19 mouse cellular contexts compared by ENCODE assay signal in genomic region chr11:35973135-35973534, GRCm38 (mm10). TPM values are rescaled to one million over a fixed set of nuclear protein-coding genes. Genes with fewer than 3 reads are reported as not detected.
DNase-seq lines count a peak whose midpoint lies in the region; ATAC-seq and TF ChIP-seq lines count a peak whose summit lies in the region.
"Had no signal": no experiment of that assay in that cellular context is flagged by ENCODE, and none has a peak within 500 bp of the region (broad histone marks: within the 10 kb centered on the region; RNA-seq: fewer than 3 reads in every experiment).

No protein-coding gene starts in this region.

- H3K4me3 ChIP-seq in lung, embryonic 14.5 days (ENCODE audit: low read depth, low read length), result no peak overlapping the region
- no peak overlapping the region for H3K4me3 ChIP-seq in embryonic facial prominence, embryonic 10.5 days
- H3K4me3 ChIP-seq in midbrain, embryonic 12.5 days, result no peak overlapping the region
- H3K4me3 ChIP-seq: embryonic facial prominence, embryonic 13.5 days; kidney, embryonic 15.5 days had no signal

- no peaks in the 10 kb centered on the region for H3K9me3 ChIP-seq in lung, embryonic 14.5 days (ENCODE audit: low read depth, low read length)
- no peaks in the 10 kb centered on the region for H3K9me3 ChIP-seq in embryonic facial prominence, embryonic 10.5 days
- H3K9me3 ChIP-seq in midbrain, embryonic 12.5 days, result no peaks in the 10 kb centered on the region
- H3K9me3 ChIP-seq: embryonic facial prominence, embryonic 13.5 days; kidney, embryonic 15.5 days had no signal

- no peak overlapping the region for H3K9ac ChIP-seq in lung, embryonic 14.5 days
- no peak overlapping the region for H3K9ac ChIP-seq in midbrain, embryonic 12.5 days (replicated peaks)
- H3K9ac ChIP-seq: embryonic facial prominence, embryonic 13.5 days; kidney, embryonic 15.5 days had no signal

- H3K4me2 ChIP-seq in lung, embryonic 14.5 days, result 0 out of 2 replicates have a peak overlapping the region, but pooled peaks have one; percentile 7
- H3K4me2 ChIP-seq in midbrain, embryonic 12.5 days (replicated peaks), result peak overlapping the region; percentile 31
- H3K4me2 ChIP-seq: embryonic facial prominence, embryonic 13.5 days had no signal

- no peak for TF ChIP-seq CTCF in lung, embryonic 14.5 days (IDR thresholded peaks at IDR 0.05; ENCODE audit: low read depth)

- peak; percentile 72 for DNase-seq in heart, adult 11 months
- no peak for DNase-seq in heart, postnatal 36 days
- peak; percentile 35 for DNase-seq in lung, embryonic 14.5 days
- no peak for DNase-seq in lung, postnatal 10 days
- no peak for DNase-seq in embryonic facial prominence, embryonic 10.5 days (ENCODE audit: low spot score)
- no peak for DNase-seq in spleen, postnatal 4 days (ENCODE audit: low spot score in 2 of 2)
- DNase-seq in left cerebral cortex, postnatal 10 days (ENCODE audit: extremely low spot score in 1 of 2, low spot score in 2 of 2), result no peak
- DNase-seq: adrenal gland, postnatal 10 days; cerebellum, adult 9-10 months; gastrocnemius, postnatal 36 days; right cerebral cortex, postnatal 4 days had no signal

- H3K36me3 ChIP-seq in lung, embryonic 14.5 days (ENCODE audit: insufficient read depth), result no peaks in the 10 kb centered on the region
- peaks cover 1% of the 10 kb centered on the region; the same call in 1 of the 2 replicates for H3K36me3 ChIP-seq in embryonic facial prominence, embryonic 10.5 days (replicated peaks)
- H3K36me3 ChIP-seq in midbrain, embryonic 12.5 days, result no peaks in the 10 kb centered on the region
- H3K36me3 ChIP-seq: embryonic facial prominence, embryonic 13.5 days; kidney, embryonic 15.5 days had no signal

- WGBS in lung, embryonic 14.5 days, result 29% methylated on average over 7 of the region's 7 CpGs
- 27% methylated on average over 7 of the region's 7 CpGs for WGBS in embryonic facial prominence, embryonic 10.5 days
- 20% methylated on average over 7 of the region's 7 CpGs for WGBS in midbrain, embryonic 12.5 days

- H3K27me3 ChIP-seq in lung, embryonic 14.5 days (ENCODE audit: insufficient read depth, low read length), result peaks cover 4% of the 10 kb centered on the region; the same call in 1 of the 2 replicates
- H3K27me3 ChIP-seq in embryonic facial prominence, embryonic 10.5 days (replicated peaks; ENCODE audit: low read depth, poor library complexity, severe bottlenecking), result peaks cover 17% of the 10 kb centered on the region
- peaks cover 22% of the 10 kb centered on the region for H3K27me3 ChIP-seq in midbrain, embryonic 12.5 days
- H3K27me3 ChIP-seq: Patski had no signal

- H3K27ac ChIP-seq in lung, embryonic 14.5 days (ENCODE audit: low read depth), result peak overlapping the region; percentile 59
- H3K27ac ChIP-seq in embryonic facial prominence, embryonic 10.5 days (replicated peaks), result peak overlapping the region; percentile 61
- peak overlapping the region; percentile 64 for H3K27ac ChIP-seq in midbrain, embryonic 12.5 days (replicated peaks)
- H3K27ac ChIP-seq: embryonic facial prominence, embryonic 13.5 days; kidney, embryonic 15.5 days; stomach, postnatal 0 days had no signal

- ATAC-seq in lung, embryonic 14.5 days (ENCODE audit: insufficient read depth), result peak; percentile 65; the same call in 1 of the 2 replicates
- ATAC-seq in midbrain, embryonic 12.5 days (ENCODE audit: low FRiP score, low read depth), result no peak
- ATAC-seq: CD4-positive, CD25-positive, alpha-beta regulatory T cell, adult 4 months; forebrain, embryonic 16.5 days; inflammation-experienced regulatory T-cells, adult 6 months; Patski had no signal

- H3K4me1 ChIP-seq in lung, embryonic 14.5 days (ENCODE audit: insufficient read depth), result peaks cover 6% of the 10 kb centered on the region; the same call in 1 of the 2 replicates
- H3K4me1 ChIP-seq in embryonic facial prominence, embryonic 10.5 days, result peaks cover 39% of the 10 kb centered on the region
- peaks cover 48% of the 10 kb centered on the region for H3K4me1 ChIP-seq in midbrain, embryonic 12.5 days

- intact Hi-C loops in heart, postnatal 36 days (cut with DNase I), result no loop called here
- intact Hi-C loops in left cerebral cortex, postnatal 10 days (cut with DNase I), result no loop called here

RNA-seq across cellular contexts. Expression of gene Wwc1, which starts 7.2 kb away (rescaled TPM):
- total RNA-seq in heart, postnatal 36 days (2021), result 1 to 10 TPM; 1.0 to 2.6 TPM
- polyA plus RNA-seq in lung, embryonic 14.5 days (2014; fragmentation: Nextera tagmentation; extraction: Ambion mirVana), result 17.0 and 17.4 TPM in 2 replicates
- polyA plus RNA-seq in embryonic facial prominence, embryonic 10.5 days (2016; fragmentation: Nextera tagmentation; extraction: Ambion mirVana), result 4.2 and 4.4 TPM in 2 replicates
- polyA plus RNA-seq in midbrain, embryonic 12.5 days (2016; fragmentation: Nextera tagmentation; extraction: Ambion mirVana), result 7.4 and 8.3 TPM in 2 replicates
- 100 to 1,000 TPM; 127 to 158 TPM for total RNA-seq in left cerebral cortex, postnatal 10 days (2021)

Comparison
In these comparisons a context has a peak if more than half of its experiments do, and no peak if none do; other contexts are left out.
1. DNase-seq: peak in heart, adult 11 months (single experiment) and lung, embryonic 14.5 days (single experiment); none in heart, postnatal 36 days (0 of 2), lung, postnatal 10 days (single experiment), embryonic facial prominence, embryonic 10.5 days (single experiment), spleen, postnatal 4 days (0 of 2) and left cerebral cortex, postnatal 10 days (0 of 2).
2. Peak in every context shown above with its lines, with median percentiles within 50 percentile points of each other: H3K27ac ChIP-seq.